Mouse (Mus musculus) activated CD4-positive, CD25-positive, alpha-beta regulatory T cell, adult 4 months (primary cell): ENCODE data around the gene Chuk. TPM values are rescaled to one million over a fixed set of nuclear protein-coding genes. Genes with fewer than 3 reads are reported as not detected.

Experiments used
- ATAC-seq: one replicate; pipeline ENCODE4 v1.8.0; 2017
- polyA plus RNA-seq, 2 experiments: library from polyadenylated mRNA; unstranded; fragments of 100-300 nt; shearing (Covaris generic); gene quantifications; one replicate each; pipeline ENCODE4 v1.2.1; 2017

Chuk gene
- polyA plus RNA-seq, 2 experiments from 2014 or later, result 42.6 to 47.7 TPM

GRCm38 (mm10) chr19:44107661-44108521 lies 611 bp upstream of the Chuk start:
- ATAC-seq, result no peak

GRCm38 (mm10) chr19:44104393-44104792 lies 2.9 kb downstream of the Chuk start:
- ATAC-seq, result no peak

- no peak for ATAC-seq
These were observed 4.3 kb downstream of the Chuk start for GRCm38 (mm10) chr19:44103001-44103400.

- ATAC-seq, result no peak
These were observed 6.4 kb downstream of the Chuk start for GRCm38 (mm10) chr19:44100840-44101239.

GRCm38 (mm10) chr19:44086278-44086677 lies 21.0 kb downstream of the Chuk start:
- no peak for ATAC-seq

- no peak for ATAC-seq
These were observed 26.4 kb downstream of the Chuk start for GRCm38 (mm10) chr19:44080920-44081319.

- no peak for ATAC-seq
These were observed 27.3 kb downstream of the Chuk start for GRCm38 (mm10) chr19:44080023-44080422.

- ATAC-seq, result no peak
These were observed 30.3 kb downstream of the Chuk start for GRCm38 (mm10) chr19:44077024-44077423.

GRCm38 (mm10) chr19:44076457-44076856 lies 30.8 kb downstream of the Chuk start:
- no peak for ATAC-seq

- no peak for ATAC-seq
These were observed 32.3 kb downstream of the Chuk start for GRCm38 (mm10) chr19:44074986-44075385.

GRCm38 (mm10) chr19:44071166-44071565 lies 36.1 kb downstream of the Chuk start:
- ATAC-seq, result no peak

GRCm38 (mm10) chr19:44069914-44070232 lies 37.4 kb downstream of the Chuk start:
- ATAC-seq, result no peak

GRCm38 (mm10) chr19:44069121-44069913 lies 38.0 kb downstream of the Chuk start, which contains the start of gene Erlin1:
Erlin1 (minus strand) TSS chr19:44069785.
- ATAC-seq, result peak; percentile 71

GRCm38 (mm10) chr19:44068232-44068631 lies 39.0 kb downstream of the Chuk start:
- ATAC-seq, result no peak

GRCm38 (mm10) chr19:44067323-44068049 lies 39.8 kb downstream of the Chuk start:
- ATAC-seq, result no peak

GRCm38 (mm10) chr19:44064734-44065133 lies 42.5 kb downstream of the Chuk start:
- ATAC-seq, result no peak

- no peak for ATAC-seq
These were observed 43.5 kb downstream of the Chuk start for GRCm38 (mm10) chr19:44063773-44064172.

- no peak for ATAC-seq
These were observed 47.1 kb downstream of the Chuk start for GRCm38 (mm10) chr19:44060226-44060625.

- ATAC-seq, result no peak
These were observed 52.0 kb downstream of the Chuk start for GRCm38 (mm10) chr19:44055173-44055826.

GRCm38 (mm10) chr19:44050388-44050787 lies 56.9 kb downstream of the Chuk start:
- no peak for ATAC-seq

- no peak for ATAC-seq
These were observed 58.0 kb downstream of the Chuk start for GRCm38 (mm10) chr19:44049282-44049681.

GRCm38 (mm10) chr19:44045847-44046246 lies 61.4 kb downstream of the Chuk start:
- ATAC-seq, result no peak

- ATAC-seq, result no peak
These were observed 65.2 kb downstream of the Chuk start for GRCm38 (mm10) chr19:44042121-44042520.
